ENCODE assay signal across 10 mouse cellular contexts in genomic region chr9:50782155-50782554, GRCm38 (mm10). TPM values are rescaled to one million over a fixed set of nuclear protein-coding genes. Genes with fewer than 3 reads are reported as not detected.
A peak's percentile ranks its signal among the peaks of the same experiment; 100 is the strongest.
DNase-seq lines count a peak whose midpoint lies in the region; ATAC-seq and TF ChIP-seq lines count a peak whose summit lies in the region.
"Had no signal": no experiment of that assay in that cellular context is flagged by ENCODE, and none has a peak within 500 bp of the region (broad histone marks: within the 10 kb centered on the region; RNA-seq: fewer than 3 reads in every experiment).

No protein-coding gene starts in this region.

- TF ChIP-seq CTCF in embryonic fibroblast, embryonic 13.5 days (IDR thresholded peaks at IDR 0.05; ENCODE audit: borderline replicate concordance, insufficient read depth, low read length): peak; percentile 58; the same call in 1 of the 2 replicates

- in situ Hi-C loops in ES-E14 (cut with MboI; ENCODE audit: low sequenced_read_pairs in 2 of 2, unreplicated experiment in 2 of 2): no loop called here

- H3K36me3 ChIP-seq in hindbrain, embryonic 11.5 days (ENCODE audit: control insufficient read depth, insufficient read depth, low read length): peaks cover 4% of the 10 kb centered on the region
- peaks cover 86% of the 10 kb centered on the region for H3K36me3 ChIP-seq in hindbrain, embryonic 13.5 days
- peaks cover 13% of the 10 kb centered on the region for H3K36me3 ChIP-seq in ES-E14 (ENCODE audit: control insufficient read depth, insufficient read depth, low read length, poor library complexity, severe bottlenecking)

- H3K9ac ChIP-seq in hindbrain, embryonic 11.5 days (ENCODE audit: low read depth, low read length): no peak overlapping the region
- no peak overlapping the region for H3K9ac ChIP-seq in hindbrain, embryonic 13.5 days
- H3K9ac ChIP-seq in ES-E14 (ENCODE audit: insufficient read depth, low read depth, low read length, poor library complexity, severe bottlenecking): no peak overlapping the region
- H3K9ac ChIP-seq: stomach, embryonic 15.5 days had no signal

- H3K4me3 ChIP-seq in hindbrain, embryonic 11.5 days (ENCODE audit: low read depth, low read length): no peak overlapping the region
- H3K4me3 ChIP-seq in hindbrain, embryonic 13.5 days: no peak overlapping the region
- H3K4me3 ChIP-seq in ES-E14 (ENCODE audit: insufficient read depth in 1 of 2, low read depth in 1 of 2, low read length in 2 of 2, poor library complexity in 1 of 2, severe bottlenecking in 1 of 2): no peak overlapping the region
- no peak overlapping the region for H3K4me3 ChIP-seq in embryonic fibroblast, embryonic 13.5 days (ENCODE audit: insufficient read depth, low read length)
- H3K4me3 ChIP-seq: erythroblast, embryonic 14.5 days; stomach, embryonic 15.5 days had no signal

- no peak overlapping the region for H3K27ac ChIP-seq in hindbrain, embryonic 11.5 days (ENCODE audit: low read depth, low read length)
- H3K27ac ChIP-seq in hindbrain, embryonic 13.5 days: no peak overlapping the region
- no peak overlapping the region for H3K27ac ChIP-seq in ES-E14 (ENCODE audit: insufficient read depth, low read depth, low read length, poor library complexity, severe bottlenecking)
- H3K27ac ChIP-seq in embryonic fibroblast, embryonic 13.5 days (ENCODE audit: insufficient read depth, low read length): no peak overlapping the region
- H3K27ac ChIP-seq: stomach, embryonic 15.5 days had no signal

- no peaks in the 10 kb centered on the region for H3K9me3 ChIP-seq in hindbrain, embryonic 11.5 days (ENCODE audit: control insufficient read depth, low read length)
- no peaks in the 10 kb centered on the region for H3K9me3 ChIP-seq in hindbrain, embryonic 13.5 days
- no peaks in the 10 kb centered on the region for H3K9me3 ChIP-seq in ES-E14 (ENCODE audit: control insufficient read depth, insufficient read depth, low read depth, low read length)
- H3K9me3 ChIP-seq: stomach, embryonic 15.5 days had no signal

- no peak for ATAC-seq in hindbrain, embryonic 11.5 days (ENCODE audit: low FRiP score)
- no peak for ATAC-seq in hindbrain, embryonic 13.5 days (ENCODE audit: low FRiP score)

- no peak overlapping the region for H3K4me2 ChIP-seq in hindbrain, embryonic 11.5 days (replicated peaks; ENCODE audit: low read depth, low read length)
- no peak overlapping the region for H3K4me2 ChIP-seq in hindbrain, embryonic 13.5 days
- H3K4me2 ChIP-seq: stomach, embryonic 15.5 days had no signal

- H3K4me1 ChIP-seq in hindbrain, embryonic 11.5 days (replicated peaks; ENCODE audit: control insufficient read depth, insufficient read depth, low read length): no peaks in the 10 kb centered on the region
- H3K4me1 ChIP-seq in hindbrain, embryonic 13.5 days (replicated peaks): no peaks in the 10 kb centered on the region
- no peaks in the 10 kb centered on the region for H3K4me1 ChIP-seq in ES-E14 (ENCODE audit: control insufficient read depth in 2 of 2, insufficient read depth in 2 of 2, low read length in 2 of 2, poor library complexity in 1 of 2)
- no peaks in the 10 kb centered on the region for H3K4me1 ChIP-seq in embryonic fibroblast, embryonic 13.5 days (ENCODE audit: control insufficient read depth, insufficient read depth, low read length)
- H3K4me1 ChIP-seq: stomach, embryonic 15.5 days had no signal

- H3K27me3 ChIP-seq in hindbrain, embryonic 11.5 days (ENCODE audit: control insufficient read depth, insufficient read depth, low read length): no peaks in the 10 kb centered on the region
- H3K27me3 ChIP-seq in hindbrain, embryonic 13.5 days: no peaks in the 10 kb centered on the region
- H3K27me3 ChIP-seq: stomach, embryonic 15.5 days had no signal

- TF ChIP-seq POLR2A in embryonic fibroblast, embryonic 13.5 days (IDR thresholded peaks at IDR 0.05; ENCODE audit: low read depth, low read length): no peak

- peak; percentile 56 for DNase-seq in hindbrain, embryonic 11.5 days (ENCODE audit: low spot score)
- DNase-seq in A20 (ENCODE audit: low read depth, low spot score) (peak; percentile 69), ES-E14 (ENCODE audit: low read depth, low spot score) (peak; percentile 30)
- DNase-seq in natural killer cell, adult 2 months (ENCODE audit: low spot score in 2 of 2): peak; percentile 26 to 50
- DNase-seq in yolk sac, embryonic 10.5 days (ENCODE audit: low spot score): no peak
- DNase-seq in gastrocnemius, postnatal 4 days (ENCODE audit: low spot score in 2 of 2): no peak

- 80% methylated on average over 2 of the region's 2 CpGs for WGBS in hindbrain, embryonic 11.5 days
- 70% methylated on average over 2 of the region's 2 CpGs for WGBS in hindbrain, embryonic 13.5 days

TF ChIP-seq in ES-E14, 5 proteins besides CTCF, POLR2A, EP300 and RAD21:
- TF ChIP-seq ZC3H11A (IDR thresholded peaks at IDR 0.05; ENCODE audit: borderline replicate concordance, low read depth, low read length) (no peak), CHD2 (IDR thresholded peaks at IDR 0.05; ENCODE audit: low read depth, low read length) (no peak), MAFK (IDR thresholded peaks at IDR 0.05; ENCODE audit: insufficient read depth, low read depth, low read length) (no peak), HCFC1 (IDR thresholded peaks at IDR 0.05; ENCODE audit: borderline replicate concordance, insufficient read depth, low read length) (no peak), ZNF384 (IDR thresholded peaks at IDR 0.05; ENCODE audit: low read depth, low read length) (no peak)

RNA-seq across cellular contexts. Expression of gene 1110032A03Rik, which starts 6.8 kb away (rescaled TPM):
- polyA plus RNA-seq in hindbrain, embryonic 11.5 days (2014; fragmentation: Nextera tagmentation; extraction: Ambion mirVana): 38.5 and 42.3 TPM in 2 replicates
- polyA plus RNA-seq in hindbrain, embryonic 13.5 days (2015; fragmentation: Nextera tagmentation; extraction: Ambion mirVana): 60.4 and 64.6 TPM in 2 replicates
- 6.8 and 7.0 TPM in 2 replicates for total RNA-seq in ES-E14 (2012; rRNA removed)
- polyA plus RNA-seq in embryonic fibroblast, embryonic 13.5 days (2011; ENCODE audit: insufficient read length, low read depth, missing spikeins): 21.3 and 27.1 TPM in 2 replicates
- total RNA-seq in gastrocnemius, postnatal 4 days (2021): 10 to 100 TPM; 15.9 to 16.9 TPM

RNA-seq across cellular contexts. Expression of gene Alg9, which starts 7.3 kb away (rescaled TPM):
- 38.3 and 39.3 TPM in 2 replicates for polyA plus RNA-seq in hindbrain, embryonic 11.5 days (2014; fragmentation: Nextera tagmentation; extraction: Ambion mirVana)
- polyA plus RNA-seq in hindbrain, embryonic 13.5 days (2015; fragmentation: Nextera tagmentation; extraction: Ambion mirVana): 47.2 and 53.7 TPM in 2 replicates
- 30.8 and 49.1 TPM in 2 replicates for total RNA-seq in ES-E14 (2012; rRNA removed)
- 22.8 and 24.1 TPM in 2 replicates for polyA plus RNA-seq in embryonic fibroblast, embryonic 13.5 days (2011; ENCODE audit: insufficient read length, low read depth, missing spikeins)
- total RNA-seq in gastrocnemius, postnatal 4 days (2021): 10 to 100 TPM; 15.0 to 16.3 TPM

RNA-seq across cellular contexts. Expression of gene Fdxacb1, which starts 14.1 kb away (rescaled TPM):
- 13.4 and 15.5 TPM in 2 replicates for polyA plus RNA-seq in hindbrain, embryonic 11.5 days (2014; fragmentation: Nextera tagmentation; extraction: Ambion mirVana)
- polyA plus RNA-seq in hindbrain, embryonic 13.5 days (2015; fragmentation: Nextera tagmentation; extraction: Ambion mirVana): 11.5 and 12.3 TPM in 2 replicates
- 5.8 and 7.6 TPM in 2 replicates for total RNA-seq in ES-E14 (2012; rRNA removed)
- 7.2 and 9.3 TPM in 2 replicates for polyA plus RNA-seq in embryonic fibroblast, embryonic 13.5 days (2011; ENCODE audit: insufficient read length, low read depth, missing spikeins)
- total RNA-seq in gastrocnemius, postnatal 4 days (2021): 1 to 10 TPM; 5.9 to 6.9 TPM

RNA-seq across cellular contexts. Expression of gene Hspb2, which starts 30.0 kb away (rescaled TPM):
- polyA plus RNA-seq in hindbrain, embryonic 11.5 days (2014; fragmentation: Nextera tagmentation; extraction: Ambion mirVana): 1.9 and 2.4 TPM in 2 replicates
- polyA plus RNA-seq in hindbrain, embryonic 13.5 days (2015; fragmentation: Nextera tagmentation; extraction: Ambion mirVana): 1.3 and 1.7 TPM in 2 replicates
- total RNA-seq in ES-E14 (2012; rRNA removed): 9.6 and 10.9 TPM in 2 replicates
- polyA plus RNA-seq in embryonic fibroblast, embryonic 13.5 days (2011; ENCODE audit: insufficient read length, low read depth, missing spikeins): 1.6 and 3.8 TPM in 2 replicates
- total RNA-seq in gastrocnemius, postnatal 4 days (2021): 100 to 1,000 TPM; 135 to 140 TPM
- polyA plus RNA-seq: erythroblast, embryonic 14.5 days had no signal

RNA-seq across cellular contexts. Expression of gene Cryab, which starts 31.0 kb away (rescaled TPM):
- 5.9 and 7.4 TPM in 2 replicates for polyA plus RNA-seq in hindbrain, embryonic 11.5 days (2014; fragmentation: Nextera tagmentation; extraction: Ambion mirVana)
- polyA plus RNA-seq in hindbrain, embryonic 13.5 days (2015; fragmentation: Nextera tagmentation; extraction: Ambion mirVana): 10.7 and 11.3 TPM in 2 replicates
- total RNA-seq in ES-E14 (2012; rRNA removed): 18.9 and 57.4 TPM in 2 replicates
- 155 and 186 TPM in 2 replicates for polyA plus RNA-seq in embryonic fibroblast, embryonic 13.5 days (2011; ENCODE audit: insufficient read length, low read depth, missing spikeins)
- 100 to 1,000 TPM; 649 to 722 TPM for total RNA-seq in gastrocnemius, postnatal 4 days (2021)
- polyA plus RNA-seq: erythroblast, embryonic 14.5 days had no signal

Comparison
In these comparisons a context has a peak if more than half of its experiments do, and no peak if none do; other contexts are left out.
1. DNase-seq: peak in hindbrain, embryonic 11.5 days (single experiment), A20 (single experiment), ES-E14 (single experiment) and natural killer cell, adult 2 months (2 of 2); none in yolk sac, embryonic 10.5 days (single experiment) and gastrocnemius, postnatal 4 days (0 of 2).